Mouse (Mus musculus): ENCODE measurements at regions not wholly inside any gene's neighbourhood (a gene's known extent, or its start where the extent isn't known, plus 50 kb on each side); places are given as distances from the start of the nearest gene placed in this dataset.

GRCm38 (mm10) chr3:125813798-125814197, 124.6 kb downstream of the Ugt8a start:
- no peaks in the 10 kb centered on the region for H3K27me3 ChIP-seq
- no peak overlapping the region for H3K9ac ChIP-seq
- ATAC-seq: no peak
- H3K27ac ChIP-seq: no peak overlapping the region
- no peak overlapping the region for H3K4me3 ChIP-seq
- H3K9me3 ChIP-seq (replicated peaks): no peaks in the 10 kb centered on the region
- no peaks in the 10 kb centered on the region for H3K36me3 ChIP-seq (ENCODE audit: poor library complexity, severe bottlenecking)
- WGBS: 71% methylated on average over 4 of the region's 4 CpGs
- no peak overlapping the region for H3K4me2 ChIP-seq
- no peaks in the 10 kb centered on the region for H3K4me1 ChIP-seq

DNA sequence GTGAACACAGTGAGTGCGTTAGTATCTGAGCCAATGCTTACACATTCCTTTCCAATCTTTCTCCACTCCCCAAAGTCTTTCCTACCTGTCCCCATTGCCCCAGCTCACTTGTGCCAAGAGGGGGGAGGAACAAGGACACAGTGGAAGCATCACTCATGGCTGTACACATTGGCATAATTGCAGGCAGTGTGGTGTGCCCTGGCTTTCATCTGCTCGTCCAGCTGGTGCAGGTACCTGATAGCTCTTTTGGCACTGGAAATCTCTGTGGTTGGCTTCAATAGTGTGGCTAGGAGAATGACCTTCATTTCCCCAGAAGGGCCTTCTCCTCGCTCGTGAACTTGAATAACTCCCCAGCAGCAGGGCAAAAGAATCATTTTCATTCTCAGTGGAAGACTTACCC, 125.6 kb downstream of the Ugt8a start:
- H3K9me3 ChIP-seq (replicated peaks): no peaks in the 10 kb centered on the region
- WGBS: 85% methylated on average over 4 of the region's 4 CpGs
- H3K36me3 ChIP-seq (ENCODE audit: poor library complexity, severe bottlenecking): no peaks in the 10 kb centered on the region
- no peak overlapping the region for H3K27ac ChIP-seq
- no peaks in the 10 kb centered on the region for H3K27me3 ChIP-seq
- H3K4me2 ChIP-seq: no peak overlapping the region
- H3K9ac ChIP-seq: no peak overlapping the region
- H3K4me1 ChIP-seq: no peaks in the 10 kb centered on the region
- no peak for ATAC-seq
- H3K4me3 ChIP-seq: no peak overlapping the region

DNA sequence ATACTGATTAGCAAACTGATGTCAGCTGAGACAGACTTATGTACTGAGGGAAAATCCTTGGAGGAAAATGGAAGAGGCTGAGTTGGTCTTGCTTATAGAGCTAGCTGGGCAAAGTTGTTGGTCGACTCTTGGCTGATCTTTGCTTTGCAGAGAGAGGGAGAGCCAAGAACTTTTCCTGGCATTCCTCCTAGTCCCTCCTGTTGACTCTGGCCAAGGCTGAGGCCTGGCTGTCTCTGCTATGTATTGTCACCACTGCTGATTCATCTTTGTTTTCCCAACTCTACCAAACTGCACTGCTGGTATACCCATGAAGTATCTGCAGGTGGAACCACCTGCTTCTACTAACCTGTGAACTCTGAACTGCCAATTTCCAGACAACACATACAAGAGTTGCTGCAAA, 143.8 kb downstream of the Ugt8a start:
- Histone ChIP-seq H3K27me3 (no peaks in the 10 kb centered on the region), H3K27ac (no peak overlapping the region), H3K4me1 (no peaks in the 10 kb centered on the region), H3K4me2 (no peak overlapping the region), H3K9ac (no peak overlapping the region), H3K4me3 (no peak overlapping the region), H3K36me3 (ENCODE audit: poor library complexity, severe bottlenecking) (no peaks in the 10 kb centered on the region), H3K9me3 (replicated peaks) (no peaks in the 10 kb centered on the region)
- no peak for ATAC-seq
- 81% methylated on average over 1 of the region's 1 CpGs for WGBS

- Histone ChIP-seq H3K9ac (no peak overlapping the region), H3K4me2 (peak overlapping the region; percentile 16; the same call in 1 of the 2 replicates), H3K27me3 (no peaks in the 10 kb centered on the region), H3K36me3 (ENCODE audit: poor library complexity, severe bottlenecking) (no peaks in the 10 kb centered on the region), H3K9me3 (replicated peaks) (no peaks in the 10 kb centered on the region), H3K27ac (no peak overlapping the region), H3K4me3 (no peak overlapping the region), H3K4me1 (peaks cover 15% of the 10 kb centered on the region)
- ATAC-seq: peak; percentile 55; the same call in 1 of the 2 replicates
- 33% methylated on average over 4 of the region's 4 CpGs for WGBS
Measured at GRCm38 (mm10) chr3:125781357-125781756, 157.1 kb downstream of the Ugt8a start.

GRCm38 (mm10) chr3:125780251-125780650, 158.2 kb downstream of the Ugt8a start:
- no peak for ATAC-seq
- no peaks in the 10 kb centered on the region for H3K36me3 ChIP-seq (ENCODE audit: poor library complexity, severe bottlenecking)
- H3K4me3 ChIP-seq: no peak overlapping the region
- H3K4me1 ChIP-seq: peaks cover 15% of the 10 kb centered on the region
- no peak overlapping the region for H3K27ac ChIP-seq
- no peaks in the 10 kb centered on the region for H3K9me3 ChIP-seq (replicated peaks)
- H3K27me3 ChIP-seq: no peaks in the 10 kb centered on the region
- H3K9ac ChIP-seq: no peak overlapping the region
- WGBS: 60% methylated on average over 3 of the region's 3 CpGs
- H3K4me2 ChIP-seq: no peak overlapping the region

Data from forebrain, embryonic 13.5 days (tissue).